Mouse (Mus musculus): Measurements from ENCODE around the gene 1190002N15Rik. TPM values are rescaled to one million over a fixed set of nuclear protein-coding genes. Genes with fewer than 3 reads are reported as not detected.

The 1190002N15Rik gene
- total and polyA plus RNA-seq, 2 experiments = 10.0 to 21.8 TPM

- Histone ChIP-seq H3K27me3 (ENCODE audit: control insufficient read depth, insufficient read depth, low read length) (no peaks in the 10 kb centered on the region), H3K79me2 (ENCODE audit: control insufficient read depth, insufficient read depth, low read length) (no peaks in the 10 kb centered on the region), H3K27ac (replicated peaks; ENCODE audit: insufficient read depth, low read depth, low read length) (no peak overlapping the region), H3K9ac (ENCODE audit: low read depth, low read length) (no peak overlapping the region), H3K4me1 (ENCODE audit: control insufficient read depth, insufficient read depth, low read length) (peaks cover 2% of the 10 kb centered on the region; the same call in 1 of the 2 replicates), H3K36me3 (ENCODE audit: control insufficient read depth, insufficient read depth, low read length) (no peaks in the 10 kb centered on the region), H3K4me3 (ENCODE audit: insufficient read depth, low read depth, low read length) (no peak overlapping the region)
- no peak for TF ChIP-seq POLR2A (IDR thresholded peaks at IDR 0.05; ENCODE audit: extremely low read depth, insufficient read depth, low read length)
- no peak for TF ChIP-seq CTCF (IDR thresholded peaks at IDR 0.05; ENCODE audit: low read depth, low read length)
- 91% methylated on average over 4 of the region's 4 CpGs for WGBS
- DNase-seq (ENCODE audit: extremely low read depth, low read depth, low spot score) = no peak
These were observed 6.0 kb upstream of the 1190002N15Rik start for GRCm38 (mm10) chr9:94543881-94544280.

DNA sequence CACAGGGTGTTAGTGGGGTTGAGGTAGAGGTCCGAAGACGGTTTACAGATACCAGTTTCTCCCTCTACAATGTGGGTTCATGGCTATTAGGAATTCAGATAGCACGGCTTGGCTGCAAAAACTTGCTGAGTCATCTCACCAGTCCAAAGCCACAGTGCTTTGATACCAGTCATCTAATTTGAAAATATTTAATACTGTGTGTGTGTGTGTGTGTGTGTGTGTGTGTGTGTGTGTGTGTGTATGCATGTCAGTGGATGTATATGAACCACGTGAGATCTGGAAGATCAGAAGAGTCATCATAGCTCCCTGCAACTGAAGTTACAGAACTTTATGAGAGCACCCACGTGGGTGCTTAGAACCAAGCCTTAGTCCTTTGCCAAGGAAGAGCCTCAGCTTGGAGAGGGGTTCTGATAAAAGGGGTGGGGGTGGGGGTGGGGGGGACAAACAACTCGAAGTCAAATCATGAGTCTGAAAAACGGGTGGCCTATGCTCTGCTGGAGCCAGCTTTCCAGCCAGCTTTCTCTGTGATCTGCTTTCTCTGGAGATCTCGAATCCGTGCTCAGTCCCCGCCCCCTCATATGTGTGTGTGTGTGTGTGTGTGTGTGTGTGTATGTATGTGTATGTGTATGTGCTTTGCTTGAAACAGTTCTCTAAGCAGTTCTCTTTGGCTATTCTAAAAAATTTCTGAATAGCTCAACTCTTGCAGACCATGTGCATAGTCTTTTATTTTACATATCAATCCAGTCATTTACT is 2.6 kb upstream of the 1190002N15Rik start:
- Histone ChIP-seq H3K36me3 (ENCODE audit: control insufficient read depth, insufficient read depth, low read length) (no peaks in the 10 kb centered on the region), H3K27ac (replicated peaks; ENCODE audit: insufficient read depth, low read depth, low read length) (no peak overlapping the region), H3K4me1 (ENCODE audit: control insufficient read depth, insufficient read depth, low read length) (peaks cover 2% of the 10 kb centered on the region; the same call in 1 of the 2 replicates), H3K79me2 (ENCODE audit: control insufficient read depth, insufficient read depth, low read length) (no peaks in the 10 kb centered on the region), H3K4me3 (ENCODE audit: insufficient read depth, low read depth, low read length) (no peak overlapping the region), H3K27me3 (ENCODE audit: control insufficient read depth, insufficient read depth, low read length) (no peaks in the 10 kb centered on the region), H3K9ac (ENCODE audit: low read depth, low read length) (no peak overlapping the region)
- TF ChIP-seq POLR2A (IDR thresholded peaks at IDR 0.05; ENCODE audit: extremely low read depth, insufficient read depth, low read length) = no peak
- no peak for TF ChIP-seq CTCF (IDR thresholded peaks at IDR 0.05; ENCODE audit: low read depth, low read length)
- WGBS = 63% methylated on average over 10 of the region's 10 CpGs
- peak; percentile 38 for DNase-seq (ENCODE audit: extremely low read depth, low read depth, low spot score)

DNA sequence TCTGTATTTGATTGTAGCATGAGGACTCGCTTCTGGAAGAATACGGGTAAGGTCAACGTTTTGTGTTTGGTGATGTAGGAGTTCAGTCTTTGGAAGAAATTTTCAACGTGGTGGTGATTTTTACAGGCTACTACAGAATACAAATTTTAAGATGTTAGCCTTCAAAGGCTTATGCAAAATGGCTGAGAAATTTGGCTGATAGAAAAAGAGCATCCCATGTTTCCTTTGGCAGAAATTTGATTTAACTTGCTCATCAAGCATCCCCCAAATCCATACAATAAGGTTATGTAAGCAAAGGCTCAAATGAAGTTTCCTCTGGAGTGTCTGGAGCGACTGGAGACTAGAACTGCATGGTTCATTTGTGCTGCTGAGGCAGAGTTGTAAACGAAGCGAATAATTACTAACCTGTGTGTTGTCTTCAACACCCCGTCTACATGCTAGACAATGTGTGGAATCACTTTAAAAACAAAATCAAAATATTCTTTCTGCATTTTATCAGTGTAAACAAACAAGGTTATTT is 1.5 kb upstream of the 1190002N15Rik start:
- Histone ChIP-seq H3K36me3 (ENCODE audit: control insufficient read depth, insufficient read depth, low read length) (no peaks in the 10 kb centered on the region), H3K4me3 (ENCODE audit: insufficient read depth, low read depth, low read length) (no peak overlapping the region; the same call in 1 of the 2 replicates), H3K27ac (replicated peaks; ENCODE audit: insufficient read depth, low read depth, low read length) (no peak overlapping the region), H3K4me1 (ENCODE audit: control insufficient read depth, insufficient read depth, low read length) (peaks cover 4% of the 10 kb centered on the region; the same call in 1 of the 2 replicates), H3K79me2 (ENCODE audit: control insufficient read depth, insufficient read depth, low read length) (peaks cover 1% of the 10 kb centered on the region; the same call in 1 of the 2 replicates), H3K9ac (ENCODE audit: low read depth, low read length) (no peak overlapping the region), H3K27me3 (ENCODE audit: control insufficient read depth, insufficient read depth, low read length) (no peaks in the 10 kb centered on the region)
- TF ChIP-seq CTCF (IDR thresholded peaks at IDR 0.05; ENCODE audit: low read depth, low read length) (no peak), POLR2A (IDR thresholded peaks at IDR 0.05; ENCODE audit: extremely low read depth, insufficient read depth, low read length) (no peak)
- 71% methylated on average over 8 of the region's 8 CpGs for WGBS
- no peak for DNase-seq (ENCODE audit: extremely low read depth, low read depth, low spot score)

DNA sequence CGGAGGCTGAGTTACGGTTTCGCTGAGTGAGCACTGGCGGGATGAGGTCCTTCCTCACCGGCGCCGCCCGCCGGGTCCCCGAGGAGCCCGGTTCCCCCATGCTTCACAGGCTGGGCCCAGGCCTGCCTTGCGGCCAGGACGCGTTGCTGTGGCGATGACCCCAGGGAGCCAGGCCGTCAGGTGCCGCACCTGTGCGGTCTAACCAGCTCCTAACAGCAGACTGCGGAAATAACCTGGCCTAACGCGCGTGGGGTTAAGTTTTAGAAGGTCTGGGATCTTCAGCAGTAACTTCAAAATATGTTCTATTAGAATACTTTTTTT is 902 bp upstream of the 1190002N15Rik start:
- H3K27ac ChIP-seq (replicated peaks; ENCODE audit: insufficient read depth, low read depth, low read length) = peak overlapping the region; percentile 52
- H3K79me2 ChIP-seq (ENCODE audit: control insufficient read depth, insufficient read depth, low read length) = peaks cover 3% of the 10 kb centered on the region; the same call in 1 of the 2 replicates
- peak overlapping the region; percentile 90 for H3K4me3 ChIP-seq (ENCODE audit: insufficient read depth, low read depth, low read length)
- TF ChIP-seq POLR2A (IDR thresholded peaks at IDR 0.05; ENCODE audit: extremely low read depth, insufficient read depth, low read length) = no peak
- no peak for TF ChIP-seq CTCF (IDR thresholded peaks at IDR 0.05; ENCODE audit: low read depth, low read length)
- H3K27me3 ChIP-seq (ENCODE audit: control insufficient read depth, insufficient read depth, low read length) = no peaks in the 10 kb centered on the region
- H3K36me3 ChIP-seq (ENCODE audit: control insufficient read depth, insufficient read depth, low read length) = no peaks in the 10 kb centered on the region
- under 1% methylated on average over 22 of the region's 22 CpGs for WGBS
- peak overlapping the region; percentile 79 for H3K9ac ChIP-seq (ENCODE audit: low read depth, low read length)
- H3K4me1 ChIP-seq (ENCODE audit: control insufficient read depth, insufficient read depth, low read length) = peaks cover 6% of the 10 kb centered on the region; the same call in 1 of the 2 replicates
- peak; percentile 71 for DNase-seq (ENCODE audit: extremely low read depth, low read depth, low spot score)

DNA sequence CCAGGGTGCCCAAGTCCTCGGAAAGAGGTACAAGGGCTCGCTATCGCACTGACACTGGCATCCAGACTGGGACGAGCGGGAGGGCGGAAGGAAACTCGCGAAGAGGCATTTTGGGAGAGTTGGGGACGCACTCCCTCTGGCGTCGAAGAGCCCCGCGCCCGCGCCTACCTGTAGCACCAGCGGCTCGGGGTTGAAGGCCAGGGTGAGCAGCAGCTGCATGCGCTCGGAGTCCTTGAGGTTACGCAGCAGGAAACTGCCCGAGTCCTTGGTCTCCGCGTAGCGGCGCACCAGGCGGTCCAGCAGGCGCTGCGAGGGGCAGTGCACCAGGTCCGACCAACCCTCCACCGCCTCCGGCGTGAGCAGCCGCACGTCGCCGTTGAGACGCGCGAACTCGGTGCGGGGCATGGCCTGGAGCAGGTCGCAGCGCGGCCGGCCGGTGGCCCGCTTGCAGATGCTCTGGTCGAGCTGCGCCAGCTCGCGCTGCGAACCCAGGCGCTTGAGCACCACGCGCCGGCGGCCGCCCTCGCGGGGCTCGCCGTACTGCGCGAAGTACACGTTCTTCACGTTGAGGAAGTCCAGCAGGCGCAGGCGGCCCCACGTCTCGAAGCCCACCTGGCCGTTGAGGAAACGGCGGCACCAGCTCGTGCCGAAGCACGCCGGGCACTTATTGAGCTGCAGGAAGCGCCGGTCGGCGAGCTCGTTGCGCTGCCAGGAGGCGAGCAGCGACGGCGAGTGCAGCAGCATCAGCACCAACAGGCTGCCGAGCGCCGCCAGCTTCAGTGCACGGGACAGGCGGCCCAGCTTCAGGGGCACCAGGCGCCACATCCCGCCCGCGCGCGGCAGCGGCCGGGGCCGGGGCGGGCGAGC is 597 bp downstream of the 1190002N15Rik start:
- peak overlapping the region; percentile 90 for H3K9ac ChIP-seq (ENCODE audit: low read depth, low read length)
- TF ChIP-seq CTCF (IDR thresholded peaks at IDR 0.05; ENCODE audit: low read depth, low read length) (peak; percentile 59), POLR2A (IDR thresholded peaks at IDR 0.05; ENCODE audit: extremely low read depth, insufficient read depth, low read length) (0 out of 2 replicates have a peak, but pooled peaks have one; percentile 8)
- WGBS = under 1% methylated on average over 103 of the region's 103 CpGs
- peak overlapping the region; percentile 89 for H3K27ac ChIP-seq (replicated peaks; ENCODE audit: insufficient read depth, low read depth, low read length)
- no peaks in the 10 kb centered on the region for H3K36me3 ChIP-seq (ENCODE audit: control insufficient read depth, insufficient read depth, low read length)
- peaks cover 14% of the 10 kb centered on the region for H3K4me1 ChIP-seq (ENCODE audit: control insufficient read depth, insufficient read depth, low read length)
- H3K79me2 ChIP-seq (ENCODE audit: control insufficient read depth, insufficient read depth, low read length) = peaks cover 7% of the 10 kb centered on the region; the same call in 1 of the 2 replicates
- H3K27me3 ChIP-seq (ENCODE audit: control insufficient read depth, insufficient read depth, low read length) = no peaks in the 10 kb centered on the region
- peak overlapping the region; percentile 90 for H3K4me3 ChIP-seq (ENCODE audit: insufficient read depth, low read depth, low read length)
- DNase-seq (ENCODE audit: extremely low read depth, low read depth, low spot score) = peak; percentile 75
